Mouse (Mus musculus) retina, adult 2 months (tissue): ENCODE measurements around the gene Ttll5.

Source experiments
- DNase-seq: peaks from one replicate; pipeline ENCODE4 v3.0.0-alpha.2; 2012; ENCODE audit warnings: low read depth, low spot score

The Ttll5 gene

DNA sequence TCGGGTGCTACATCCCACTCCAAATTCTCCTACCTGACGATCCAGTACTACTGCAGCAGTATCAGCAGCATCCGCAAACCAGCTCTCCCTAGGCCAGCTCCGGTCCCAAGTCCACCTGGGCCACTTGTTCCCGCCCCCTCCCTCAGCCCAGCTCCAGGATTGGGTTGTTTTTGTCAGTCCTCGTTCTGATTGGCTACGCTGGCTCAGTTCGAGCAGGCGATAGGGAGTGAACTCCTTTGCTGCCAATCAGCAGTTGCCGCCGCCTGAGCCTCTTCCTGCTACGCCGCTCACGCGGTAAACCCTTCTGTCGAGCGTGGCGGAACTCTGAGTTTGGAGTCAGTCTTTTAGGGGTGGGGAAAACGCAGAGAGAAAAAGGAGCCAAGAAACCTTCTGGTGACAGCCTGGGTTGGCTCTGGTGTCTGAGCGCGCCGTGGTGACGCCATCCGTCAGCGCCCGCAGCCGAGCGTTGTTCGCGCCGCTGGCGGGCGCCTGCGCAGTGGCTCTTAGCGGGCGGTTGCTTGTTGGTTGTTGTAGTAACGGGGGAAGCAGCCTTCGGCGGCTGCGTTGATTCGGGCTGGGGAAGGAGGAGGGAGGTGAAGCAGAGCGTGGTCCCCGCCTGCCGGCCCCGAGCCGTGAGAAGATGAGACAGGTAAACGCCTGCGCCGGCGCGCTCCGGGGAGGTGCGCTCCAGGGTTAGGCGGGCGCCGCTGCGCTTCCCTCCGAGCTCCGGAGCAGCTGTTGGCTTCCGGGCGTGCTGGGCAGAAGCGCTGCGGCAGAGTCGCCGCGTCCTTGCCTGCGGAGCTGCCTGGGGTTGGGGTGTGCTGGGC, at the start of gene Ttll5, which contains the start of gene Erg28:
Gene Ttll5, plus strand, starts transcription at position 222 of the 827 bp plus-strand sequence.
Gene Erg28, minus strand, starts transcription at position 113 of the 827 bp plus-strand sequence.
- peak; percentile 89 for DNase-seq

DNA sequence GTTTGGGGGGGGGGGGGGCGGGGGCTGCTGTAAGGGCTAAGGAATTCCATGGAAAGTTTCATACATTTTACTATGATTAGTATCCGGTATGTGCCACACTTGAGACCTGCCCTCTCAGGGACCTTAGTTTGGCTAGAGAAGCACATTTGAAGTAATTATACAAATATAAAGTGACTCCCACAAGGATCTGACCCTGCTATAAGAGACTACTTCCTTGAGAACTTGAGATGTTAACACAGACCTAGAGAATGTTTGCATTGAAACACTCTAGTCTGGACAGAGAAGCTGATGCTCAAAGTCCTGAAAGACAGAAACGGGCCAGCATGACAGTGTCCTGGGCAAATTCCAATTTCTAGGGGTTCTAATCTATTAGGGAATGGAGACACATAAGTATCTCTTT, 45.5 kb upstream of the Ttll5 start:
- DNase-seq: no peak

DNA sequence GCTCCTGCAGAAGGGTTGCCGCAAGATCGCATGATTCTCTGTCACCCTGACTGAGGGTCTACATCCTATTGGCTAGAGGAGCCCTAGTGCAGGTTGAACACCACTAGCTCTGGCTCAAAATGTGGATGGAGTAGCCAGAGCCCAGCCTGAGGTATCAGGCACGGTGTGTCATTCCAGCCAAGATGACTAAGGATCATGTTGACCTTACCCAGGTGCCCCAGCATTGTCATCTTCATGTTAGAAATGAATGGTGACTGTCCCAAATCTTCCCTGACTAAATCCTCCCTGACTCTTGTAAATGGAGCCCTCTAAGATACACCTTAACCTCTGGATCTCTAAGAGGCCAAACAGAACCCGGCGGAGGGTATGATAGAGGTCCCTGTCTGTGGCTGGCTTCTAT, 44.8 kb upstream of the Ttll5 start:
- DNase-seq: no peak

DNA sequence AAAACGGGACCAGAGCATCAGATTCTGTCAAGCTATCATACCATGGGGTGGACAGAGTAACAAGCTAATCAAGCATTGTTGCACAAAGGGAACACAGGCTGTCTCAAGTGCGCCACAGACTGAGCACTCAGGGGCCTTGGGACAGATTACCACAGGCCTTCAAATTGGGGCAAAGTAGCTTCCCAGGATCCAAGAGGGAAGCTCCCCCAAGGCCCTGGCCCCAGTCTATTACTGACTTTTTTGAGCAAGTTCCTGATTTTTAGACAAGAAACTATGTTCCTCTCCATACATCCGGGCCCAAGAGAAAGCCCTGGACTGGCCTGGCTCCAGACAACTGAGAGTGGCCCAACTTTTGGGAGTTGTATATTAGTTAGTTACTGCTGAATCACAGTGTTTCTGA, 42.9 kb upstream of the Ttll5 start:
- no peak for DNase-seq

DNA sequence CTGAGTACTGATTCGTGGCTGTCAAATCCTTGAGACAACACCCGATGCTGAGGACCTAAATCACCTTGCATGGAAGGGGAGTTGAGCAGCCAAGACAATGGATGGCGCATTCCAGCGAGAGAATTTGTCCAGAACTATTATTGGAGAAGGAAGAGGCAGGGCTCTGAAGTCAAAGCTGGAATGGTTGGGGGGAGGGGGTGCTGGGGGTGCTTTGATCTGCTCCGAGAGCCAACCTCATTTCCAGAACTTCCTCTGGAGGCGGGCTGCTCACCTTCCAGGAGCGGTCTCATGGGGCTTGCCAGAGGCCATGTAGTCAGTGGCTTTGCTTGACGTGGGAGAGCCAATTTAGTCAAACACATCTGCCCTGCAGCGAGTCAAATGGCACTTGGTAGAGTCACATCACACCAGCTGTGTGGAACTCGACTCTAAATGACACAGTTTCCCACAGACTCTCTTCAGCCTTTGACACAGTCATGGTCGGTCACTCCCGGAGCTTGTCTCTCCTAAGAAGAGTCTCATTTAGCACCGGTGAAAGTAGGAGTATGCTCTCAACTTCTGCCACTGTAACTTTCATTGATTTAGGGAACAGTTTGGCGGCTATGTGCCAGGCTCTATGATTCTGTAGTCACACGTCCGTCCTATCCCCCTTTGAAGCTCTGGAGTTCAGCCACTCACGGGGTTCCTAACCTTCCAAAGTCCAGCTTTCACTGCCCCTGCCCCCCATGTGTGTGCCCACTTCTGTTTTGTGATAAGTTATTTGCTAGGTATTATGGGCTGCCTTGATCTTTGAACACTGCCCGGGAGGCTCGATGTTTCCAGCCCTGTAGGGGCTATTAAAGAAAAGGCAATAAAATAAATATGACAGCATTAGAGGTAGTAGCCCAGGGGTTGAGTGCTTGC, 39.3 kb upstream of the Ttll5 start:
- no peak for DNase-seq

DNA sequence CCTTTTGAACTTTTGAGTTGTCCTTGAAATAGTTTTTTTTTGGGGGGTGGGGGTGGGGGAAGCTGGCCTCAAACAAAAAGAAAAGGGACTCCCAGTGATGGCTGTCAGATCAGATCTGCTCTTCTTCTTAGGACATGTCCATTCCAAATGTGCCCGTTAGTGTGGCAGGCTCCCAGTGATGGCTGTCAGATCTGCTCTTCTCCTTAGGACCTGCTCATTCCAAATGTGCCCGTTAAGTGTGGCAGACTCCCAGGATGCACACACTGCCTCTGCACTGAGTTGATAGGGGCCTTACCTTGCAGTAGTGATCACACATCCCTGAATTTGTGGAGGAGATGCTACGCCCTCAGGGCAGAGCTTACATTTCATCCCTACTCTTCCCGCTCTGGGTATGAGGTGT, 32.3 kb upstream of the Ttll5 start:
- no peak for DNase-seq

DNA sequence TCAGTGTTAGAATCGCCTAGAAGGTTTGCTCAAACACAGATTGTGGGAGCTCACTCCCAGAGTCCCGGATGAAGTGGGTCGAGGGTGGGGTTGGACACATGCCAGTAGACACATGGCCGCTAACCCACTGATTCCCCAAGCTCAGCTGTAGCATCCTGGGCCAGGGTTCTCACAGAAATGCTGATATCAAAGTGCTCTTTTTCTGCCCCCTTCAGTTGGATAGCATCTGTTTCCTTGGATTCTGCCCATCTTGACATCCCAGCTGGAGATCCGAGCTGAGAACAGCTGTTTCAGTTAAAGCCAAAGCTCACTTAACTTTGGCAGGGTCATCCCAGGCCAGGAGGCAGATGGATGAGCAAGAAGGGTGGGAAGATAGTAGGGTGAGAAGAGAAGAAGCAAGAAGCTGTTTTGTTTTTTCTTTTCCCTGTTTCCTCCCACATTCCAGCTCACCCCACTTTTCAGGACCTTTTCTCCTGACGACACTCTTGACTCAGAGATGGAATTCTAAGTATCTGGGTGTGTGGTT, 31.6 kb upstream of the Ttll5 start:
- DNase-seq: no peak

DNA sequence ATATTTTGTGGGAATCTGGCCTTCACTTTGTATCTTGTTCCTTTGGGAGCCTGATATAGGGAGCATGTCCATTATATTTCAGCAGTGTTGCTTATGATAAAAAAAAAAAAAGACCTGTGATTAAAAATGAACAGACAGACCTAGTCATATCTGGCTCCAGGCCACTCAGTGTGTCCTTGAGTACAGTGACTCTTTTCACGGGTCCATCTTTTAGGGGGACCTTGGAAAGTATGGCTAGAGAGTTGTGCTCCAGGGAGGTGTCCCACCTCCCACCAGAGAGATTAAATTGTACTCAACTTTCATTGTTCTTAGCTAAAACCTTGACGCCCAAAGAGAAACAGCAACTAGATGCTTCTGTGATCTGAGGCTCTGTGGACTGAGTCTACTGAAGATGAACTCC, 30.4 kb upstream of the Ttll5 start:
- no peak for DNase-seq

DNA sequence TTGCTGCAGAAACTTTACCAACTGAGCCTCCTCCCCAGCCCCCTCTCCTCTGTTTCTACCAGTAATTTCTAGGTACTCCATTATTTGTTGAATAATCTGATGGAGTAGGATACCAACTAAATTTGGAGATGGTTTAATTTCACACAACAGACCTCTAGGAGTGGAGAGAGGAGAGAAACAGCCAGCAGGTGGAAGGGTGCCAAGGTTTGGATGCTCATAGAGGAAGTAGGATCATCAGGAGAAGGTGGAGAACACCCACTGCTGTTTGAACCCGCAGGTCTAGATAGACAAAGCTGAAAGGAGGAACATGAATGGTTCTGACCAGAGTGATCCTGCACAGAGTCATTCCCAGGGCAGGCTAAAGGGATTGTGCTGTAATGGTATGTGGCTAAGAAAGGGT, 28.9 kb upstream of the Ttll5 start:
- DNase-seq: no peak

DNA sequence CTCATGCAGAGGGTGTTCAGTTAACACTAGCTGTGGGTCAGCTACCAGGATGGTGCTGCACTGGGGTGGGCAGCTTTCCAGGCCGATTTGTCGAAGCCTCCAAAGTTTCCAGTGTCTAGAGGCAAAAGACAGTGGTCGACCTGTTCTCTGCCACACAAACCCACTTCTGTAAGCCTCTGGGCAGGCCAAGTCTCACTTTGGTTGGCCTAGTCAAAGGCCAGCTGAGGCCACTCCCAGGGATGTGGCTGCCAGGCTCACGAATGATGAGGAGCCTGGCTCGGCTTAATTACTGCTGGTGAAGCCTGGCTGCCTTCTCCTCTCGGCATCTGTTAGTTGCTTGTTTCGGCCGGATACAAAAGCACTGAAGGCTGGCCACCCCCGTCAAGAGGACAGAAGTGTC, 24.4 kb upstream of the Ttll5 start:
- no peak for DNase-seq

DNA sequence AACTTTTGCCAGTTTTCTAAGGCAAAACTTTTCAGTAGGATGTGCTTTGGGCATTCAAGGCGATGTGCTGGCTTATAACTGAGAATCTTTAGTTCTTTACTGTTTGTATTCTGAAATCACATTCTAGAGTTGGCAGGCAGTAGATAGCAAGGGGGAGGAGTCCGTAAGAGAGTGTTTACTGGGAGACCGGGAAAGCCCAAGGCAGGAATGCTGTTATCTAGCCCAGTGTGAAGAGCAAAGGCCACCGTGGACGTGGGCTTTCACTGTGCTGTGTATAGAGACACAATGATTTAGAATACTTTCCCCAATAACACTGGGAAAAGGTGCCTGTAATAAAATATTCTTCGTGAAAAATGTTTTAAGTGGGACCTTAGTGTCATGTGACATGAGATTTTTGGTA, 14.7 kb upstream of the Ttll5 start:
- no peak for DNase-seq

DNA sequence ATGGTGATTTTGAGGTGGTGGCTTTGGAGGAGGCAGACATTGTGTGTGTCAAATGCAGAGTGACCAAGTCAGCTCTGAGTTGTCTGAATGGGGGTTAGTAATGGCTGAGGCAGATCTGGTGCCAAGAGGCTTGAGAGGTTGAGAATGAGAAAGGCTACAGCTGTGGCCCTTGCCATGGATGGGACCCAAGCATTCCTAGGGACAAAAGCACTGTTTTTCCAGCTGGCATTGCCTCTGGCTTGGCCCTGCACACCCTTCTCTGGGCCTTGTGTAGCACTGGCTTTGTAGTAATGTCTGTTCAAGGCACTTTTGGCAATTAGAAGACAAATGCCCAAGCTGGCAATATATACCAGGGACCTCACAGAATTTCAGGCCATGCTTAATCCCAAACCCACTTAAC, 13.5 kb upstream of the Ttll5 start:
- no peak for DNase-seq

DNA sequence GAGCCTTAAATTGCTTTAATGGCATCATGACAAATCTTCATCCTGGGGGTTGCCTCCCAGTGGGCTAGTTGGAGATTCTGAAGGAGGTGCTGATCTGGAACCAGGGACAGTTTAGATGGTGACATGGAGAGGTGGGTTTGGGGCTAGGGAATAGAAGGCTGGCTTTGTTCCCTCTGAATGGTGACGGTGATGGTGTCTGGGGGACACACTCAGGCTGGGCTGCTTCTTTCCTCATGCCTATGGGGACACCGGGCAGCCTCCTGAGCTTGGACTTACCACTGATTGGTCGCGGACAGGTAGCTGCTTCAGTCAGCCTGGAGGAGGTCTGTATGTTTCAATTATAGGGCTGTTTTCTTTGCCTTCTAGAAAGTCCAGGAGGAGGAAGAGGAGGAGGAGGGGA, 12.8 kb upstream of the Ttll5 start:
- no peak for DNase-seq

DNA sequence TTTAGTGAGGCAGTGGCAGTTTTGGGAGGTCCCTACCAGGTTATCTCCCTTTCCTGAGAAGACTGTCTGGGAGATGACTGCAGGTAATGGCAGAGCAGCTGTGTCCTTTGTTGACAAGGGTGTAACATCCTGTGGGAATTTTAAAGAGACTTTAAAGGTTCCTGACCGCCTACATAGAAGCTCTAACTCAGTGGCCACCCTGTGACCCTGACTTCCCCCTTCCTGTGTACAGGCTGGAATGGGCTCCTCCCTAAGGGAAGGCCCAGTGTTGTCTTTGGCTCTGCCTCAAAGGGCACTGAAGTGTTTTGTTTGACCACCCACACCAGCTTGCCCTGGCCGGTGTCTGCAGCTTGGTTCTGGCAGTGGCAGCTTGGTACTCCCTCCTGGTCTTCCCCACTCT, 10.9 kb upstream of the Ttll5 start:
- no peak for DNase-seq

DNA sequence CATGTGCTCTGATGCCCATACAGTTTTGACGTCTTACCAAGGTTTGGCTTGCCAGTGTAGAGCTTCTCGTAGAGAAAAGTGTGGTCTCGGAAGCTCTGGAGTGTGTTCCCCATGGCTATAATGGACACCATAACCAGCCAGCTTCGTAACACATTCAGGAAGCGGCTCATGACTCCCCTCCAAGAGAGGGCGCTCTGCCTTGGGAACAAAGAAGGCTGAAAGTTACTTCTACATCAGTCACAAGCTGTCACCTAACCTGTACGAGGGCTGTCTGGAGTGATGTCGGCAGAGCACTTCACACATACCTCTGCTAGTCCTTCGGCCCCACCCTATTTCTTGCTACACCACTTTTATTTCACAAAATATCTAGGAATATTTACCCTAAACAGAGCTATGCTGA, 2.4 kb upstream of the Ttll5 start:
- DNase-seq: no peak

DNA sequence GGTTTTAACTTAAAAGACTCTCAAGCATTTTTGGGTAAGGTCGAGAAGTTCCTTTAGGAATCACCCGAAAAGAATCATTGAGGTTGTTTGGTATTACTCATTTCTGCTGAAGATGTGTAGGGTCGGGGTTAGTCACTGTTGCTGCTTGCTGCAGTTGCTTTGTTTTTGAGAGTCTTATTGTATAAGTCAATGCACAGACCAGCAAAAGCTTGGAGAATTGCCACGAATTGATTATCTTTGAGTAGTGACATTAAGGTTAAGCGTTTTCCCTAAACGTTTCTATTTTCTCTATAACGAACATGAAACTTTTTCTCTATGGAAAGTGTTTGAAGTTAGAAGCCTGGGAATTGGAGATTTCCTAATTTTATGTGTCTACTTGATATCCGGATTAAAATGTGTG, 902 bp downstream of the Ttll5 start:
- DNase-seq: no peak

DNA sequence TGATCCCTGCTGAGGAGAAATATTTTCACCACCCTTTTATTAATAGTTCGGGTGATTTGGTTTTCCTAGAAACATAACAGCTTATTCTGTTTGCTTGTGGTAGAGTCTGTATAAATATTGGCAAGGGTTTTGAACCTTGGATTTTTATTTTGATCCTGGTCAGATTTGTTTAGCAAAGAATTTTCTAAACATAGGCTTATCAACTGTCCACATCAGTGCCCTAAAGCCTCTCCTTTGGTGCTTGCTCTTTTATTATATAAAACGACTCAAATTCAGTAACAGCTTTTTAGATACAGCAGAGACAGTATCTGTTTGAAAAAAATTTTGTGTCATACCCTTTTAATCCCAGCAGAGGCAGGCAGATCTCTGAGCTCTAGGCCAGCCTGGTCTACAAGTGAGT, 1.4 kb downstream of the Ttll5 start:
- DNase-seq: no peak

DNA sequence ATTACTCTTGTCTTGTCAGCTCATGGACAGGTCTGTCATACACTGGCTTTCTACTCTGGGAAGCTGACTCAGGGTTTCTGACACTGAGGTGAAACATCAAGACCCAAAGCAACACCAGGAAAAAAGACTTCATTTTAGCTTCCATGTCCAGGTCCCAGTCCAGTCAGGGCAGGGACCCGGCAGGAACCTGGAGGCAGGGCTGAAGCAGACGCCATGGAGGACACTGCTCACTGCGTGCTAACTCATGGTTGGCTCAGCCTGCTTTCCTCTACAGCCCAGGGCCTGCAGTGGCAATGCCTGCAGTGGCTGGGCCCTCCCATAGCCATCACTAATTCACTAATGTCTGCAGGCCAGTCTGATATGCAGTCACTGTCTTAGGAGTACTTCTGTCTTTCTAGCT, 4.4 kb downstream of the Ttll5 start:
- no peak for DNase-seq

DNA sequence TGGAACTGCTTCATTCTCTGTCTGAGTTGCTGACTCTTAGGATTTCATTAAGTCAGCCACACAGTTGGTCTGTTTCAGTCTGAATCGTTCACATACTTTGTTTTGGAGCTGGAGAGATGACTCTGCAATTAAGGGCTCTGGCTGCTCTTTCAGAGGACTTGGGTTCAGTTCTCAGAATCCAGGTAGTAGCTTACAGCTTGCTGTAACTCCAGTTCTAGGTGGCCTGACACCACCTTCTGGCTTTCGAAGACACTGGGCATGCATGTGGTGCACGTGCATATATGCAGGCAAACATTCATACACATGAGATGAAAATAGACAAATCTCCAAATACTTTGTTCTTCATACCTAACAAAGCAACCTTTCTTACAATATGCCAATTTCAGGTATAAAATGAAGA, 5.4 kb downstream of the Ttll5 start:
- no peak for DNase-seq

DNA sequence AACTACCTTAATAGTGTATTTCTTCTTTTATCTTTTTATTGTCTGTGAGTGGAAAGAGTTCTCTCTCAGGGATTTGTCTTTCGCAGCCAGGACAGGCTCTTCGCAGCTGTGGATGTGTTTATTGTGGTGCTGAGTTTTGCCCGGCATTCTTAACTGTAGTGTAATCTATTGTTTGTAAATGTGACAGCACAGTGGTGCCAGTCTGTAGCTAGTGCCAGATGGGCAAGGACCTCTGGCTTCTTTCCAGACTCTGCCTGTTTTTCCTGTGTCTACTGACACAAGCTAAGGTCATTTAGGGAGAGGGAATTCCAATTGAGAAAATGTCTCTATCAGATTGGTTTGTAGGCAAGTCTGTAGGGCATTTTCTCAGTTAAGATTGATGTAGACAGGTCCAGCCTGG, 6.2 kb downstream of the Ttll5 start:
- no peak for DNase-seq

DNA sequence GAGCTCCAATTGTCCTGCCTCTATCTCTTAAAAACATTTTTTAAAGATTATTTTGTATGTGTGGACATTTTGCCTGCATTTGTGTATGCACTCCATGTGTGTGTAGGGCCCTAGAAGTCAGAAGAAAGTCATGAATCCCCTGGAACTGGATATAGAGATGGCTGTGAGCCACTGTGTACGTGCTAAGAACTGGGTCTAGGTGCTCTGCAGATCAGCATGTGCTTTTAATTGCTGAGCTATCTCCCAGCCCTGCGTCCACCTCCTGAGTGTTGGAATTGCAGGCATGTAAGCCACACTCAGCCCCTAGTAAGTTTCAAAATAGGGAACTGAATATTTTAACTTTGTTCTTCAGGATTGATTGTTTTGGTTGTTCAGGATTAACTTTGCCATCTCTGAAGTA, 10.1 kb downstream of the Ttll5 start:
- DNase-seq: no peak

DNA sequence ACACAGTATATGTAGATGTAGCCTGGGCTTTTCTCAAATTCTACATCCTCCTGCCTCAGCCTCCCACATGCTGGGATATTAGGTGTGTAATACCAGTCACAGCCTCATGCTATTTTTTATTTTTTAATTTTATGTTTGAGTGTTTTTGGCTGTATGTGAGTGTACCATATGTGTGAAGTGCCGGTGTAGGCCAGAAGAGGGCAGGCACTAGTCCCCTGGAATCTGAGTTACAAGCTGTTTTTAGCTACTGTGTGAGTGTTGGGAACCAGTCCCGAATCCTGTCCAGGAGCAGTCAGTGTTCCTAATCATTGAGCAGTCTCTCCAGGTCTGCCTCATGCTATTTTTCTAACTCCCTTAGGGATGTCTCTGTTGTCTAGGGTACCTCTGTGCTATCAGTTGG, 13.3 kb downstream of the Ttll5 start:
- no peak for DNase-seq
